Mouse (Mus musculus) embryonic fibroblast, embryonic 13.5 days (primary cell): ENCODE measurements at regions not wholly inside any gene's neighbourhood (a gene's known extent, or its start where the extent isn't known, plus 50 kb on each side); places are given as distances from the start of the nearest gene placed in this dataset.

ENCODE experiments used
- CTCF ChIP-seq: IDR thresholded peaks from 2 replicates; pipeline ENCODE4 v1.5.1; 2011; ENCODE audit warnings: mild to moderate bottlenecking, control low read depth, low read length, moderate library complexity, borderline replicate concordance; ENCODE audit not compliant: insufficient read depth
- POLR2A ChIP-seq: IDR thresholded peaks from 2 replicates; pipeline ENCODE4 v1.6.1; 2011; ENCODE audit warnings: low read depth, mild to moderate bottlenecking, control low read depth, low read length, moderate library complexity

DNA sequence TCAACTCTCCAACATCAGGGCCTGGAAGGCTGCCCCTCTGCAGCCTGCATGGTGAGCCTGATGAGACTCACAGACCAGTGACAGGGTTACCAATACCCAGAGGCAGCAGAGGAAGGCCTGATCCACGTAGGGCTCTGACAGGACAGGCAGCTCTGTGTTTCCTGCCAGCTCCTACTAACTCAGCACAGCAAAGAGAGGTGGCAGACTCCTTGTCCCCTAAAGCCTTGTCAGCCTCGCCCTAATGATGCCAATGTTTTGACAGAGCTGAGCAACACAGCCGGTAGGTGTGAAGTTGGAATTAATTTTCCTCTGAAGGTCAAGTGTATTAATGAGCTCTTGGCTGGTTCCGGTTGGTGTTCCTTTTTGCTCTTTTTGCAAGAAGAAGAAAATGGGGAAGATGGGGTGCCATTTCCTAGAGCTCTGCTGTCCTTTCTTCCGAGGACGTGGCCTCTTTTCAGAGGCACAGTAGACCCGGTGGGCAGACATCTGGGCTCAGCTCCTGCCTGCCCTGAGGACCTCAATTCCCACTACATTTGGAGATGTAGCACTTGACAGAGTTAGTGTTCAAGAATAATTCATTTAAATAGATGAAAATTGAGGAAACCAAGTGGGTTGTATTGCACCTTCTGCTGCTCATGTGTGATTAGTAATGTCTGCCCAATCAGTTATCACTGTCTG, 395.5 kb upstream of the Tbx3 start:
- TF ChIP-seq CTCF, result no peak
- TF ChIP-seq POLR2A, result no peak
